Mouse (Mus musculus) limb, embryonic 15.5 days (tissue): Measurements from ENCODE around the gene Ccdc59. TPM values are rescaled to one million over a fixed set of nuclear protein-coding genes. Genes with fewer than 3 reads are reported as not detected.

Experiments
- ATAC-seq: fragments of 200-750 bp; cut with Nextera tagmentation; 2 replicates; pipeline ENCODE4 v1.8.0; 2017; ENCODE audit warnings: low read depth, moderate TSS enrichment; ENCODE audit not compliant: insufficient number of reproducible peaks, low FRiP score, low TSS enrichment
- H3K27ac ChIP-seq: fragments of 300-500 bp; sonication (generic); 2 replicates; pipeline ENCODE4 v1.5.1; 2015; ENCODE audit warnings: moderate library complexity, mild to moderate bottlenecking, inconsistent platforms
- H3K27me3 ChIP-seq: fragments of 300-500 bp; sonication (generic); 2 replicates; pipeline ENCODE4 v1.6.1; 2015; ENCODE audit warnings: inconsistent platforms
- H3K36me3 ChIP-seq: fragments of 300-500 bp; sonication (generic); 2 replicates; pipeline ENCODE4 v1.6.1; 2015; ENCODE audit warnings: inconsistent platforms
- H3K4me1 ChIP-seq: fragments of 300-500 bp; sonication (generic); 2 replicates; pipeline ENCODE4 v1.6.1; 2015; ENCODE audit warnings: inconsistent platforms
- H3K4me2 ChIP-seq: fragments of 300-500 bp; sonication (generic); 2 replicates; pipeline ENCODE4 v1.6.1; 2015; ENCODE audit warnings: mild to moderate bottlenecking, inconsistent platforms
- H3K4me3 ChIP-seq: fragments of 300-500 bp; sonication (generic); 2 replicates; pipeline ENCODE4 v1.5.1; 2015; ENCODE audit warnings: mild to moderate bottlenecking, inconsistent platforms
- H3K9ac ChIP-seq: fragments of 300-500 bp; sonication (generic); 2 replicates; pipeline ENCODE4 v1.6.1; 2015; ENCODE audit warnings: inconsistent platforms
- H3K9me3 ChIP-seq: fragments of 300-500 bp; sonication (generic); 2 replicates; pipeline ENCODE4 v1.6.1; 2016; ENCODE audit warnings: inconsistent platforms
- WGBS: fragments of 180-500 bp; shearing (Covaris S2); methylation state at CpG from one replicate; pipeline ENCODE4 v1.1.7; 2015; 5-methylcytosine and 5-hydroxymethylcytosine counted together
- polyA plus RNA-seq: library from polyadenylated mRNA; unstranded; fragments of >200 nt; fragmentation: Nextera tagmentation; extraction: Ambion mirVana; gene quantifications from 2 replicates; pipeline ENCODE4 v1.2.1, GENCODE M21; 2015

The Ccdc59 gene
- polyA plus RNA-seq, 1 experiment from 2014 or later: 62.8 TPM

DNA sequence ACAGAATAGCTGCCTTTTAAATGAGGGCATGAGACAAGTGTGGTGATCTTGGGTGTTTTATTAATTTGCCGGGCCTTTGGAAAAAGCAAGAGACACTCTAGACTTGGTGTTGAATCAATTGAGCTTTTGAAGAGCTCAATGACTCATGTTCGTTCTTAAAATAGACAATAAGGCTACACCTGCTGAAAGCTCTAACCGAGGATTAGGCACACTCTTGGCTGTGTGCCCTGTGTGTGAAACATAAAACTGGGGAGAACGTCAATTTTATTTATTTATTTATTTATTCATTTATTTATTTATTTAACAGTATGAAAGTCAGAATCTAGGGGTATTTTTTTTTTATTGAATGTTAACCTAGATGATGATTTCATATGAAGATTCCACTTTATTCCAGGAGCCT is 10.3 kb downstream of the Ccdc59 start:
- WGBS: 68% methylated on average over 4 of the region's 4 CpGs
- Histone ChIP-seq H3K4me2 (no peak overlapping the region), H3K9me3 (no peaks in the 10 kb centered on the region), H3K27me3 (no peaks in the 10 kb centered on the region), H3K36me3 (peaks cover 35% of the 10 kb centered on the region), H3K4me1 (no peaks in the 10 kb centered on the region), H3K4me3 (no peak overlapping the region), H3K27ac (no peak overlapping the region), H3K9ac (no peak overlapping the region)
- no peak for ATAC-seq

DNA sequence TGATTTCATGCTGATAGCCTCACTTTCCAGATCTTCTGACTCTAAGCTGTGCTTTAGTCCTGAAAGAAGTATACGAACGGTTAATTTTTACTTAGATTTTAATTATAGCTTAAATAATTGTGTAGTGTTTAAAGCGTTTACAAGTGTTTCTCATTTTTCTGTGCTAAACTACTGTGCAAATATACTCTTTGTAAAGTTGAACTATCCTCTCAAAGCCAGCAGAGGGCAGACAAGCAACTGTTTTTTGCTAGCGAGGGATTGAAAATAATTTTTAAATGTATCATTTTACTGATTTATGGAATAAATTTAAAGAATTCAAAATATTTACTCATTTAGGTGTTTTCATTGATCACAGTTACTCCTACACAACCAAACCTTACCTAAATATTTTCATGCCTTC is 26.4 kb downstream of the Ccdc59 start:
- Histone ChIP-seq H3K4me3 (no peak overlapping the region), H3K36me3 (no peaks in the 10 kb centered on the region), H3K4me2 (no peak overlapping the region), H3K27ac (no peak overlapping the region), H3K9me3 (no peaks in the 10 kb centered on the region), H3K27me3 (no peaks in the 10 kb centered on the region), H3K9ac (no peak overlapping the region), H3K4me1 (no peaks in the 10 kb centered on the region)
- ATAC-seq: no peak
- WGBS: 31% methylated on average over 4 of the region's 4 CpGs

Other genes starting within 250 kb of the Ccdc59 start
- 10.8 and 10.9 TPM in 2 replicates for gene Mettl25, start 313 bp downstream of the Ccdc59 start, polyA plus RNA-seq